Mouse (Mus musculus): ENCODE results near the gene Pax8. TPM values are rescaled to one million over a fixed set of nuclear protein-coding genes. Genes with fewer than 3 reads are reported as not detected.

Pax8 gene
- 27.1 and 39.0 TPM in 2 replicates for polyA plus RNA-seq (2016; fragmentation: Nextera tagmentation; extraction: Ambion mirVana)

GRCm38 (mm10) chr2:24475420-24475819 lies at the start of gene Pax8:
Gene Pax8 (minus strand): TSS chr2:24475599.
- Histone ChIP-seq H3K4me3 (peak within 1 kb of the TSS; percentile 39), H3K4me1 (peaks cover 17% of the 10 kb centered on the region; the same call in 1 of the 2 replicates), H3K27me3 (peaks cover 73% of the 10 kb centered on the region), H3K9me3 (replicated peaks) (no peaks in the 10 kb centered on the region), H3K9ac (peak within 1 kb of the TSS; percentile 66), H3K36me3 (no peaks in the 10 kb centered on the region), H3K4me2 (replicated peaks) (peak within 1 kb of the TSS; percentile 51), H3K27ac (peak within 1 kb of the TSS; percentile 58)
- WGBS = 20% methylated on average over 9 of the region's 9 CpGs
- ATAC-seq (ENCODE audit: low FRiP score) = peak; percentile 46

- peak overlapping the region; percentile 38 for H3K4me3 ChIP-seq
- peak overlapping the region; percentile 56 for H3K9ac ChIP-seq
- H3K36me3 ChIP-seq = no peaks in the 10 kb centered on the region
- H3K27ac ChIP-seq = peak overlapping the region; percentile 85
- no peaks in the 10 kb centered on the region for H3K9me3 ChIP-seq (replicated peaks)
- peak overlapping the region; percentile 66 for H3K4me2 ChIP-seq (replicated peaks)
- H3K4me1 ChIP-seq = peaks cover 19% of the 10 kb centered on the region
- under 1% methylated on average over 33 of the region's 33 CpGs for WGBS
- peaks cover 7% of the 10 kb centered on the region; the same call in 1 of the 2 replicates for H3K27me3 ChIP-seq
- peak; percentile 96 for ATAC-seq (ENCODE audit: low FRiP score)
Observed at GRCm38 (mm10) chr2:24521430-24522226, 46.2 kb upstream of the Pax8 start.

GRCm38 (mm10) chr2:24520576-24521272 lies 45.3 kb upstream of the Pax8 start:
- Histone ChIP-seq H3K27me3 (peaks cover 7% of the 10 kb centered on the region; the same call in 1 of the 2 replicates), H3K9ac (peak overlapping the region; percentile 56; the same call in 1 of the 2 replicates), H3K4me3 (peak overlapping the region; percentile 38), H3K9me3 (replicated peaks) (no peaks in the 10 kb centered on the region), H3K4me1 (peaks cover 19% of the 10 kb centered on the region), H3K27ac (peak overlapping the region; percentile 85), H3K4me2 (replicated peaks) (peak overlapping the region; percentile 66), H3K36me3 (no peaks in the 10 kb centered on the region)
- 38% methylated on average over 9 of the region's 9 CpGs for WGBS
- peak; percentile 60 for ATAC-seq (ENCODE audit: low FRiP score)

GRCm38 (mm10) chr2:24516946-24517345 lies 41.5 kb upstream of the Pax8 start:
- no peak overlapping the region for H3K4me3 ChIP-seq
- no peak overlapping the region for H3K9ac ChIP-seq
- peaks cover 17% of the 10 kb centered on the region for H3K4me1 ChIP-seq
- no peak for ATAC-seq (ENCODE audit: low FRiP score)
- 89% methylated on average over 3 of the region's 3 CpGs for WGBS
- no peak overlapping the region for H3K4me2 ChIP-seq (replicated peaks)
- no peaks in the 10 kb centered on the region for H3K36me3 ChIP-seq
- H3K27me3 ChIP-seq = peaks cover 3% of the 10 kb centered on the region; the same call in 1 of the 2 replicates
- no peak overlapping the region for H3K27ac ChIP-seq
- no peaks in the 10 kb centered on the region for H3K9me3 ChIP-seq (replicated peaks)

- Histone ChIP-seq H3K4me1 (peaks cover 15% of the 10 kb centered on the region), H3K9me3 (replicated peaks) (no peaks in the 10 kb centered on the region), H3K9ac (no peak overlapping the region), H3K27me3 (peaks cover 36% of the 10 kb centered on the region), H3K4me2 (replicated peaks) (no peak overlapping the region), H3K4me3 (no peak overlapping the region), H3K27ac (no peak overlapping the region), H3K36me3 (no peaks in the 10 kb centered on the region)
- WGBS = 78% methylated on average over 3 of the region's 3 CpGs
- no peak for ATAC-seq (ENCODE audit: low FRiP score)
Observed at GRCm38 (mm10) chr2:24507359-24507758, 32.0 kb upstream of the Pax8 start.

GRCm38 (mm10) chr2:24502963-24503471 lies 27.6 kb upstream of the Pax8 start:
- peaks cover 16% of the 10 kb centered on the region for H3K4me1 ChIP-seq
- no peak overlapping the region for H3K27ac ChIP-seq
- H3K27me3 ChIP-seq = peaks cover 64% of the 10 kb centered on the region
- H3K9me3 ChIP-seq (replicated peaks) = no peaks in the 10 kb centered on the region
- no peak overlapping the region for H3K9ac ChIP-seq
- no peak overlapping the region for H3K4me2 ChIP-seq (replicated peaks)
- H3K36me3 ChIP-seq = no peaks in the 10 kb centered on the region
- no peak overlapping the region for H3K4me3 ChIP-seq
- 21% methylated on average over 5 of the region's 5 CpGs for WGBS
- ATAC-seq (ENCODE audit: low FRiP score) = peak; percentile 91

GRCm38 (mm10) chr2:24500921-24501320 lies 25.5 kb upstream of the Pax8 start:
- Histone ChIP-seq H3K9ac (no peak overlapping the region), H3K4me1 (peaks cover 16% of the 10 kb centered on the region), H3K27me3 (peaks cover 64% of the 10 kb centered on the region), H3K4me3 (no peak overlapping the region), H3K9me3 (replicated peaks) (no peaks in the 10 kb centered on the region), H3K27ac (no peak overlapping the region), H3K36me3 (no peaks in the 10 kb centered on the region), H3K4me2 (replicated peaks) (no peak overlapping the region)
- WGBS = 80% methylated on average over 2 of the region's 2 CpGs
- ATAC-seq (ENCODE audit: low FRiP score) = no peak

- no peak for ATAC-seq (ENCODE audit: low FRiP score)
- Histone ChIP-seq H3K27ac (no peak overlapping the region), H3K4me2 (replicated peaks) (no peak overlapping the region), H3K4me1 (no peaks in the 10 kb centered on the region), H3K36me3 (no peaks in the 10 kb centered on the region), H3K9ac (no peak overlapping the region), H3K9me3 (replicated peaks) (no peaks in the 10 kb centered on the region), H3K4me3 (no peak overlapping the region), H3K27me3 (0 out of 2 replicates have a peak, but pooled peaks cover 4% of the 10 kb centered on the region)
- WGBS = 47% methylated on average over 6 of the region's 6 CpGs
Observed at GRCm38 (mm10) chr2:24490564-24490963, 15.2 kb upstream of the Pax8 start.

GRCm38 (mm10) chr2:24488660-24489059 lies 13.3 kb upstream of the Pax8 start:
- Histone ChIP-seq H3K4me3 (no peak overlapping the region), H3K4me2 (replicated peaks) (no peak overlapping the region), H3K4me1 (no peaks in the 10 kb centered on the region), H3K36me3 (no peaks in the 10 kb centered on the region), H3K9me3 (replicated peaks) (no peaks in the 10 kb centered on the region), H3K27me3 (no peaks in the 10 kb centered on the region), H3K9ac (no peak overlapping the region), H3K27ac (no peak overlapping the region)
- ATAC-seq (ENCODE audit: low FRiP score) = no peak
- 60% methylated on average over 3 of the region's 3 CpGs for WGBS

- WGBS = 74% methylated on average over 4 of the region's 4 CpGs
- Histone ChIP-seq H3K9ac (no peak overlapping the region), H3K27ac (no peak overlapping the region), H3K4me3 (no peak overlapping the region), H3K4me2 (replicated peaks) (no peak overlapping the region), H3K9me3 (replicated peaks) (no peaks in the 10 kb centered on the region), H3K4me1 (no peaks in the 10 kb centered on the region), H3K27me3 (no peaks in the 10 kb centered on the region), H3K36me3 (no peaks in the 10 kb centered on the region)
- ATAC-seq (ENCODE audit: low FRiP score) = no peak
Observed at GRCm38 (mm10) chr2:24487056-24487825, 11.8 kb upstream of the Pax8 start.

GRCm38 (mm10) chr2:24485398-24485797 lies 10.0 kb upstream of the Pax8 start:
- Histone ChIP-seq H3K4me1 (no peaks in the 10 kb centered on the region), H3K36me3 (no peaks in the 10 kb centered on the region), H3K9ac (no peak overlapping the region), H3K9me3 (replicated peaks) (no peaks in the 10 kb centered on the region), H3K27ac (no peak overlapping the region), H3K4me3 (no peak overlapping the region), H3K27me3 (no peaks in the 10 kb centered on the region), H3K4me2 (replicated peaks) (no peak overlapping the region)
- ATAC-seq (ENCODE audit: low FRiP score) = no peak
- WGBS = 88% methylated on average over 4 of the region's 4 CpGs

GRCm38 (mm10) chr2:24479906-24480305 lies 4.5 kb upstream of the Pax8 start:
- no peak for ATAC-seq (ENCODE audit: low FRiP score)
- no peaks in the 10 kb centered on the region for H3K36me3 ChIP-seq
- whole genome bisulfite sequencing = 64% methylated on average over 2 of the region's 2 CpGs
- no peak overlapping the region for H3K27ac ChIP-seq
- H3K4me3 ChIP-seq = no peak overlapping the region
- no peak overlapping the region for H3K4me2 ChIP-seq (replicated peaks)
- H3K4me1 ChIP-seq = peaks cover 7% of the 10 kb centered on the region; the same call in 1 of the 2 replicates
- H3K9ac ChIP-seq = no peak overlapping the region
- no peaks in the 10 kb centered on the region for H3K9me3 ChIP-seq (replicated peaks)
- H3K27me3 ChIP-seq = peaks cover 42% of the 10 kb centered on the region
